Comparison of ENCODE assay signal across 12 mouse cellular contexts in the genomic region with DNA sequence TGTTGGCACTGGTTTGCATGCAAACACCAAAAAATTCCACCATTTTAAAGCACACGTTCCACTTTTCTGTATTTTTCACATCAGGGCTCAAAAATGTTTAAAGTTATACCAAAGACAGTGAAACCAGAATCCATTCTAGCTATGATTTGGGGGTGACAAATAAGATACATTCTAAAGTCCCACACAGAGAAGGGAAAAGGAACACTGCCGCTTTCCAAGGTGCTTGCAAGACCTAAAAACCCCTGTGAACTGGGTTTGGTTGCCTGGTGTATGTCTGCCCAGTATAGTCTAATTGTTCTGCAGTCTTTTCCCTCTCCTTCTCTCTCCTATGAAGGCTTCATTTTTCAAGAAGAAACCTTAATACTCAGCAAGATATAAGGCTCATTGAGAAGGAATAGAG.
A peak's percentile ranks its signal among the peaks of the same experiment; 100 is the strongest.
DNase-seq lines count a peak whose midpoint lies in the region; ATAC-seq and TF ChIP-seq lines count a peak whose summit lies in the region.
"Had no signal": no experiment of that assay in that cellular context is flagged by ENCODE, and none has a peak within 500 bp of the region (broad histone marks: within the 10 kb centered on the region; RNA-seq: fewer than 3 reads in every experiment).

No protein-coding gene starts in this region.

- TF ChIP-seq CTCF in olfactory bulb, adult 2 months (IDR thresholded peaks at IDR 0.05; ENCODE audit: insufficient read depth, low read depth, low read length), result no peak

- H3K36me3 ChIP-seq in neural tube, embryonic 11.5 days (ENCODE audit: control insufficient read depth, insufficient read depth, low read length), result no peaks in the 10 kb centered on the region
- no peaks in the 10 kb centered on the region for H3K36me3 ChIP-seq in forebrain, embryonic 16.5 days (ENCODE audit: control insufficient read depth, insufficient read depth)
- no peaks in the 10 kb centered on the region for H3K36me3 ChIP-seq in midbrain, embryonic 11.5 days (ENCODE audit: control insufficient read depth, insufficient read depth, low read length)
- H3K36me3 ChIP-seq: limb, embryonic 10.5 days had no signal

- peak overlapping the region; percentile 94 for H3K9ac ChIP-seq in neural tube, embryonic 11.5 days (ENCODE audit: low read length)
- peak overlapping the region; percentile 100 for H3K9ac ChIP-seq in forebrain, embryonic 16.5 days (replicated peaks; ENCODE audit: low read depth, low read length)
- peak overlapping the region; percentile 79 for H3K9ac ChIP-seq in midbrain, embryonic 11.5 days (ENCODE audit: low read length)
- H3K9ac ChIP-seq: liver, embryonic 14.5 days had no signal

- 16% methylated on average over 2 of the region's 2 CpGs for WGBS in neural tube, embryonic 11.5 days
- WGBS in forebrain, embryonic 16.5 days, result 8% methylated on average over 2 of the region's 2 CpGs
- WGBS in midbrain, embryonic 11.5 days, result 16% methylated on average over 2 of the region's 2 CpGs
- WGBS in olfactory bulb, adult 2 months, result 4% methylated on average over 2 of the region's 2 CpGs

- H3K4me1 ChIP-seq in neural tube, embryonic 11.5 days (ENCODE audit: control insufficient read depth, insufficient read depth, low read length), result no peaks in the 10 kb centered on the region
- peaks cover 5% of the 10 kb centered on the region; the same call in 1 of the 2 replicates for H3K4me1 ChIP-seq in forebrain, embryonic 16.5 days (replicated peaks; ENCODE audit: control insufficient read depth, insufficient read depth, low read length)
- H3K4me1 ChIP-seq in midbrain, embryonic 11.5 days (ENCODE audit: control insufficient read depth, insufficient read depth, low read length), result peaks cover 15% of the 10 kb centered on the region
- H3K4me1 ChIP-seq in olfactory bulb, adult 2 months (ENCODE audit: control insufficient read depth, insufficient read depth, low read length), result no peaks in the 10 kb centered on the region

- H3K4me2 ChIP-seq in neural tube, embryonic 11.5 days (ENCODE audit: low read depth), result peak overlapping the region; percentile 55
- peak overlapping the region; percentile 86 for H3K4me2 ChIP-seq in forebrain, embryonic 16.5 days (ENCODE audit: low read length)
- peak overlapping the region; percentile 62 for H3K4me2 ChIP-seq in midbrain, embryonic 11.5 days

- H3K9me3 ChIP-seq in neural tube, embryonic 11.5 days (ENCODE audit: control insufficient read depth, low read length), result no peaks in the 10 kb centered on the region
- no peaks in the 10 kb centered on the region for H3K9me3 ChIP-seq in forebrain, embryonic 16.5 days (ENCODE audit: control insufficient read depth, low read length)
- H3K9me3 ChIP-seq in midbrain, embryonic 11.5 days (ENCODE audit: control insufficient read depth, low read length), result no peaks in the 10 kb centered on the region
- H3K9me3 ChIP-seq: limb, embryonic 10.5 days had no signal

- H3K27me3 ChIP-seq in neural tube, embryonic 11.5 days (ENCODE audit: control insufficient read depth, insufficient read depth, low read length), result peaks cover 40% of the 10 kb centered on the region
- H3K27me3 ChIP-seq in forebrain, embryonic 16.5 days (replicated peaks; ENCODE audit: control insufficient read depth, insufficient read depth, low read length), result no peaks in the 10 kb centered on the region
- H3K27me3 ChIP-seq in midbrain, embryonic 11.5 days (ENCODE audit: control insufficient read depth, insufficient read depth, low read length), result peaks cover 47% of the 10 kb centered on the region

- ATAC-seq in neural tube, embryonic 11.5 days (ENCODE audit: insufficient read depth, low FRiP score, low TSS enrichment), result no peak
- ATAC-seq in forebrain, embryonic 16.5 days, result no peak
- ATAC-seq in midbrain, embryonic 11.5 days (ENCODE audit: low FRiP score), result no peak

- peak overlapping the region; percentile 61 for H3K4me3 ChIP-seq in neural tube, embryonic 11.5 days (ENCODE audit: low read depth, low read length)
- peak overlapping the region; percentile 69 for H3K4me3 ChIP-seq in forebrain, embryonic 16.5 days (replicated peaks; ENCODE audit: low read length)
- H3K4me3 ChIP-seq in midbrain, embryonic 11.5 days (ENCODE audit: low read depth, low read length), result peak overlapping the region; percentile 46
- no peak overlapping the region for H3K4me3 ChIP-seq in olfactory bulb, adult 2 months (ENCODE audit: insufficient read depth, low read depth, low read length)
- H3K4me3 ChIP-seq: limb, embryonic 10.5 days had no signal

- no peak for DNase-seq in neural tube, embryonic 11.5 days (ENCODE audit: low spot score)
- DNase-seq in neural tube, embryonic 10.5 days (ENCODE audit: extremely low spot score, low spot score), result no peak
- DNase-seq in midbrain, embryonic 11.5 days (ENCODE audit: low spot score, missing footprints), result peak; percentile 90
- DNase-seq in thymus, postnatal 4 days, result no peak
- DNase-seq in ovary, postnatal 36 days (ENCODE audit: low spot score), result no peak
- no peak for DNase-seq in frontal cortex, postnatal 25 days (ENCODE audit: low spot score in 2 of 2)
- DNase-seq: adrenal gland, postnatal 14 days; heart, postnatal 4 days had no signal

- H3K27ac ChIP-seq in neural tube, embryonic 11.5 days (ENCODE audit: low read depth, low read length), result peak overlapping the region; percentile 95
- H3K27ac ChIP-seq in forebrain, embryonic 16.5 days (ENCODE audit: low read length), result peak overlapping the region; percentile 100
- no peak overlapping the region for H3K27ac ChIP-seq in midbrain, embryonic 11.5 days (ENCODE audit: low read depth, low read length)
- peak overlapping the region; percentile 44; the same call in 1 of the 2 replicates for H3K27ac ChIP-seq in olfactory bulb, adult 2 months (ENCODE audit: insufficient read depth, low read depth, low read length)
- H3K27ac ChIP-seq: limb, embryonic 10.5 days; liver, embryonic 14.5 days had no signal

- no peak for TF ChIP-seq POLR2A in olfactory bulb, adult 2 months (IDR thresholded peaks at IDR 0.05; ENCODE audit: insufficient read depth, low read depth, low read length)
